Mouse (Mus musculus) midbrain, embryonic 16.5 days (tissue): Measurements from ENCODE around the gene Ppfia1. TPM values are rescaled to one million over a fixed set of nuclear protein-coding genes. Genes with fewer than 3 reads are reported as not detected.

Experiments
- ATAC-seq: fragments of 200-750 bp; cut with Nextera tagmentation; 2 replicates; pipeline ENCODE4 v1.8.0; 2017; ENCODE audit warnings: moderate TSS enrichment
- H3K27ac ChIP-seq: fragments of 300-500 bp; sonication (generic); 2 replicates; pipeline ENCODE4 v1.5.1; 2014; ENCODE audit warnings: mild to moderate bottlenecking, low read length, mixed read lengths
- H3K27me3 ChIP-seq: fragments of 300-500 bp; sonication (generic); 2 replicates; pipeline ENCODE4 v1.6.1; 2014; ENCODE audit warnings: low read depth, low read length, mixed read lengths; ENCODE audit not compliant: control insufficient read depth, insufficient read depth
- H3K36me3 ChIP-seq: fragments of 300-500 bp; sonication (generic); 2 replicates; pipeline ENCODE4 v1.6.1; 2014; ENCODE audit warnings: mild to moderate bottlenecking, low read length, moderate library complexity, mixed read lengths; ENCODE audit not compliant: control insufficient read depth, insufficient read depth
- H3K4me1 ChIP-seq: fragments of 300-500 bp; sonication (generic); 2 replicates; pipeline ENCODE4 v1.6.1; 2014; ENCODE audit warnings: mild to moderate bottlenecking, low read length, mixed read lengths; ENCODE audit not compliant: control insufficient read depth, insufficient read depth
- H3K4me2 ChIP-seq: fragments of 300-500 bp; sonication (generic); 2 replicates; pipeline ENCODE4 v1.6.1; 2014; ENCODE audit warnings: mild to moderate bottlenecking, low read length, mixed read lengths
- H3K4me3 ChIP-seq: fragments of 300-500 bp; sonication (generic); 2 replicates; pipeline ENCODE4 v1.5.1; 2014; ENCODE audit warnings: low read depth, mild to moderate bottlenecking, low read length, moderate library complexity, mixed read lengths
- H3K9ac ChIP-seq: fragments of 300-500 bp; sonication (generic); 2 replicates; pipeline ENCODE4 v1.6.1; 2014; ENCODE audit warnings: low read depth, low read length, mixed read lengths
- H3K9me3 ChIP-seq: fragments of 300-500 bp; sonication (generic); replicated peaks from 2 replicates; pipeline ENCODE4 v1.6.1; 2014; ENCODE audit warnings: mild to moderate bottlenecking, low read length, mixed read lengths; ENCODE audit not compliant: control insufficient read depth, poor library complexity, severe bottlenecking
- WGBS: fragments of 180-500 bp; shearing (Covaris S2); extraction: QIAGEN DNeasy Blood & Tissue Kit; methylation state at CpG from one replicate; pipeline ENCODE4 v1.1.7; 2014; 5-methylcytosine and 5-hydroxymethylcytosine counted together
- polyA plus RNA-seq: library from polyadenylated mRNA; unstranded; fragments of >200 nt; fragmentation: Nextera tagmentation; extraction: Ambion mirVana; gene quantifications from 2 replicates; pipeline ENCODE4 v1.2.1, GENCODE M21; 2015

Gene Ppfia1
- polyA plus RNA-seq, 1 experiment from 2014 or later = 20.8 TPM

GRCm38 (mm10) chr7:144577876-144578275 is 24.3 kb upstream of the Ppfia1 start:
- Histone ChIP-seq H3K4me3 (no peak overlapping the region), H3K9ac (no peak overlapping the region), H3K27ac (no peak overlapping the region), H3K4me1 (peaks cover 12% of the 10 kb centered on the region), H3K27me3 (no peaks in the 10 kb centered on the region), H3K4me2 (no peak overlapping the region), H3K36me3 (peaks cover 4% of the 10 kb centered on the region; the same call in 1 of the 2 replicates), H3K9me3 (no peaks in the 10 kb centered on the region)
- ATAC-seq = no peak
- WGBS = 90% methylated on average over 5 of the region's 5 CpGs

GRCm38 (mm10) chr7:144572234-144572633 is 18.7 kb upstream of the Ppfia1 start:
- H3K27me3 ChIP-seq = no peaks in the 10 kb centered on the region
- no peaks in the 10 kb centered on the region for H3K4me1 ChIP-seq
- ATAC-seq = no peak
- H3K4me2 ChIP-seq = no peak overlapping the region
- H3K27ac ChIP-seq = no peak overlapping the region
- H3K9ac ChIP-seq = no peak overlapping the region
- WGBS = 88% methylated on average over 5 of the region's 5 CpGs
- H3K9me3 ChIP-seq = no peaks in the 10 kb centered on the region
- H3K36me3 ChIP-seq = no peaks in the 10 kb centered on the region
- no peak overlapping the region for H3K4me3 ChIP-seq

GRCm38 (mm10) chr7:144571598-144571997 is 18.1 kb upstream of the Ppfia1 start:
- Histone ChIP-seq H3K9ac (no peak overlapping the region), H3K9me3 (no peaks in the 10 kb centered on the region), H3K4me2 (no peak overlapping the region), H3K36me3 (no peaks in the 10 kb centered on the region), H3K4me1 (no peaks in the 10 kb centered on the region), H3K4me3 (no peak overlapping the region), H3K27me3 (no peaks in the 10 kb centered on the region), H3K27ac (no peak overlapping the region)
- ATAC-seq = no peak

GRCm38 (mm10) chr7:144569428-144569827 is 15.9 kb upstream of the Ppfia1 start:
- Histone ChIP-seq H3K9me3 (no peaks in the 10 kb centered on the region), H3K27me3 (no peaks in the 10 kb centered on the region), H3K36me3 (no peaks in the 10 kb centered on the region), H3K27ac (no peak overlapping the region), H3K4me2 (no peak overlapping the region), H3K9ac (no peak overlapping the region), H3K4me3 (no peak overlapping the region), H3K4me1 (no peaks in the 10 kb centered on the region)
- 77% methylated on average over 7 of the region's 7 CpGs for WGBS
- ATAC-seq = no peak

- Histone ChIP-seq H3K4me3 (no peak overlapping the region), H3K27ac (no peak overlapping the region), H3K36me3 (no peaks in the 10 kb centered on the region), H3K9me3 (no peaks in the 10 kb centered on the region), H3K9ac (no peak overlapping the region), H3K27me3 (no peaks in the 10 kb centered on the region), H3K4me2 (no peak overlapping the region), H3K4me1 (no peaks in the 10 kb centered on the region)
- no peak for ATAC-seq
These were observed 14.6 kb upstream of the Ppfia1 start for GRCm38 (mm10) chr7:144568091-144568490.

GRCm38 (mm10) chr7:144566921-144567682 is 13.6 kb upstream of the Ppfia1 start:
- no peaks in the 10 kb centered on the region for H3K27me3 ChIP-seq
- no peaks in the 10 kb centered on the region for H3K9me3 ChIP-seq
- H3K4me2 ChIP-seq = no peak overlapping the region
- no peaks in the 10 kb centered on the region for H3K4me1 ChIP-seq
- no peak overlapping the region for H3K9ac ChIP-seq
- no peaks in the 10 kb centered on the region for H3K36me3 ChIP-seq
- H3K27ac ChIP-seq = no peak overlapping the region
- ATAC-seq = no peak
- no peak overlapping the region for H3K4me3 ChIP-seq
- 65% methylated on average over 3 of the region's 3 CpGs for WGBS

GRCm38 (mm10) chr7:144563456-144564155 is 10.1 kb upstream of the Ppfia1 start:
- Histone ChIP-seq H3K9ac (no peak overlapping the region), H3K36me3 (no peaks in the 10 kb centered on the region), H3K27ac (no peak overlapping the region), H3K9me3 (no peaks in the 10 kb centered on the region), H3K27me3 (no peaks in the 10 kb centered on the region), H3K4me3 (no peak overlapping the region), H3K4me2 (no peak overlapping the region), H3K4me1 (no peaks in the 10 kb centered on the region)
- 57% methylated on average over 9 of the region's 9 CpGs for WGBS
- ATAC-seq = no peak

- H3K27ac ChIP-seq = no peak overlapping the region
- H3K27me3 ChIP-seq = no peaks in the 10 kb centered on the region
- H3K4me2 ChIP-seq = no peak overlapping the region
- no peak for ATAC-seq
- no peaks in the 10 kb centered on the region for H3K4me1 ChIP-seq
- WGBS = 0% methylated on average over 3 of the region's 3 CpGs
- H3K9ac ChIP-seq = no peak overlapping the region
- no peaks in the 10 kb centered on the region for H3K9me3 ChIP-seq
- H3K36me3 ChIP-seq = no peaks in the 10 kb centered on the region
- H3K4me3 ChIP-seq = no peak overlapping the region
These were observed 8.5 kb upstream of the Ppfia1 start for GRCm38 (mm10) chr7:144562016-144562415.

- H3K4me2 ChIP-seq = no peak overlapping the region
- H3K27me3 ChIP-seq = no peaks in the 10 kb centered on the region
- no peaks in the 10 kb centered on the region for H3K9me3 ChIP-seq
- no peak for ATAC-seq
- 89% methylated on average over 4 of the region's 4 CpGs for WGBS
- H3K36me3 ChIP-seq = no peaks in the 10 kb centered on the region
- H3K27ac ChIP-seq = no peak overlapping the region
- H3K4me1 ChIP-seq = no peaks in the 10 kb centered on the region
- no peak overlapping the region for H3K9ac ChIP-seq
- H3K4me3 ChIP-seq = no peak overlapping the region
These were observed 7.1 kb upstream of the Ppfia1 start for GRCm38 (mm10) chr7:144560594-144560993.
